Mouse (Mus musculus) lung, postnatal 0 days (tissue): Measurements from ENCODE around the gene Scly. TPM values are rescaled to one million over a fixed set of nuclear protein-coding genes. Genes with fewer than 3 reads are reported as not detected.
A peak's percentile ranks its signal among the peaks of the same experiment; 100 is the strongest.

ENCODE experiments used
- ATAC-seq: fragments of 200-750 bp; cut with Nextera tagmentation; 2 replicates; pipeline ENCODE4 v1.8.0; 2017; ENCODE audit warnings: moderate library complexity
- DNase-seq: peaks from one replicate; pipeline ENCODE4 v3.0.0-alpha.2; 2016; ENCODE audit warnings: low spot score
- H3K27ac ChIP-seq: fragments of 300-500 bp; sonication (generic); 2 replicates; pipeline ENCODE4 v1.5.1; 2014; ENCODE audit warnings: antibody characterized with exemption, mild to moderate bottlenecking, low read length, mixed read lengths
- H3K27me3 ChIP-seq: fragments of 300-500 bp; sonication (generic); replicated peaks from 2 replicates; pipeline ENCODE4 v1.6.1; 2014; ENCODE audit warnings: low read length, mixed read lengths; ENCODE audit not compliant: insufficient read depth
- H3K36me3 ChIP-seq: fragments of 300-500 bp; sonication (generic); 2 replicates; pipeline ENCODE4 v1.6.1; 2014; ENCODE audit warnings: low read length, mixed read lengths; ENCODE audit not compliant: insufficient read depth
- H3K4me1 ChIP-seq: fragments of 300-500 bp; sonication (generic); 2 replicates; pipeline ENCODE4 v1.6.1; 2014; ENCODE audit warnings: antibody characterized with exemption, low read depth, low read length, mixed read lengths; ENCODE audit not compliant: insufficient read depth
- H3K4me2 ChIP-seq: fragments of 300-500 bp; sonication (generic); replicated peaks from 2 replicates; pipeline ENCODE4 v1.6.1; 2014; ENCODE audit warnings: low read depth, mild to moderate bottlenecking, low read length, moderate library complexity, mixed read lengths
- H3K4me3 ChIP-seq: fragments of 300-500 bp; sonication (generic); 2 replicates; pipeline ENCODE4 v1.5.1; 2014; ENCODE audit warnings: low read depth, low read length
- H3K9ac ChIP-seq: fragments of 300-500 bp; sonication (generic); replicated peaks from 2 replicates; pipeline ENCODE4 v1.6.1; 2014; ENCODE audit warnings: low read depth, mild to moderate bottlenecking
- H3K9me3 ChIP-seq: fragments of 300-500 bp; sonication (generic); 2 replicates; pipeline ENCODE4 v1.6.1; 2016; ENCODE audit warnings: low read length, mixed read lengths
- CTCF ChIP-seq: IDR thresholded peaks from 2 replicates; pipeline ENCODE4 v1.5.1; 2016; ENCODE audit warnings: antibody characterized with exemption, mild to moderate bottlenecking
- EP300 ChIP-seq: IDR thresholded peaks from 2 replicates; pipeline ENCODE4 v1.6.1; 2016; ENCODE audit warnings: antibody characterized with exemption, mild to moderate bottlenecking, control low read depth
- WGBS: fragments of 180-500 bp; shearing (Covaris S2); extraction: QIAGEN DNeasy Blood & Tissue Kit; methylation state at CpG from one replicate; pipeline ENCODE4 v1.1.7; 2014; 5-methylcytosine and 5-hydroxymethylcytosine counted together
- polyA plus RNA-seq: library from polyadenylated mRNA; unstranded; fragments of >200 nt; fragmentation: Nextera tagmentation; extraction: Ambion mirVana; gene quantifications from 2 replicates; pipeline ENCODE4 v1.2.1, GENCODE M21; 2015

Scly gene
- polyA plus RNA-seq, 1 experiment from 2014 or later = 8.7 TPM

GRCm38 (mm10) chr1:91364822-91365644, 66.9 kb downstream of the Scly start:
- ATAC-seq (no peak), DNase-seq (no peak)
- no peak overlapping the region for H3K27ac ChIP-seq
- H3K9ac ChIP-seq = no peak overlapping the region
- no peaks in the 10 kb centered on the region for H3K27me3 ChIP-seq
- no peaks in the 10 kb centered on the region for H3K9me3 ChIP-seq
- H3K4me2 ChIP-seq = no peak overlapping the region
- H3K36me3 ChIP-seq = no peaks in the 10 kb centered on the region
- H3K4me3 ChIP-seq = no peak overlapping the region
- TF ChIP-seq EP300 (no peak), CTCF (no peak)
- 89% methylated on average over 16 of the region's 16 CpGs for WGBS
- no peaks in the 10 kb centered on the region for H3K4me1 ChIP-seq

DNA sequence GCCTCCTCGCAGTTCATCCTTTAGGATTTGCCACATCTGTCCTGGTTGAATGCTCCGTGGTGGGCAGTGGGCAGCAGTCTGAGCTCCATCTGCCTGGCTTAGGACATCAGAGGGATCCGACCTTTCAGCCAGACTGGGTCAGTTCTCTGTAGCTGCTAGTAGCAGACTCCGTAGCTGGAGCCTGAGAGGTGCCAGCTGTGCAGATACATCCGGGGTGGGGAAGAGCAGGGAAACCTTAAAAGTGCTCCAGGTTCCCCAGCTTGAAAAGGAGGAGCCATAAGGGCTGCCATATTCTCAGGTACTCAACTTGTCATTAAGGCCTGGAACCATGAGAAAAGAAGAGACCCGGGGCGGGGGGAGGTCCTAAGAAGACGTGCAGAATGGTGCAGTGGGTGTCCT, 67.7 kb downstream of the Scly start:
- Histone ChIP-seq H3K9me3 (no peaks in the 10 kb centered on the region), H3K4me1 (no peaks in the 10 kb centered on the region), H3K27me3 (no peaks in the 10 kb centered on the region), H3K9ac (no peak overlapping the region; the same call in 1 of the 2 replicates), H3K27ac (no peak overlapping the region), H3K36me3 (peaks cover 5% of the 10 kb centered on the region; the same call in 1 of the 2 replicates), H3K4me2 (peak overlapping the region; percentile 84), H3K4me3 (peak overlapping the region; percentile 34)
- DNase-seq (peak; percentile 37), ATAC-seq (peak; percentile 44)
- WGBS = 20% methylated on average over 8 of the region's 8 CpGs
- TF ChIP-seq EP300 (no peak), CTCF (no peak)

GRCm38 (mm10) chr1:91366215-91367108, 68.3 kb downstream of the Scly start, which contains the start of gene Erfe:
Erfe (plus strand) TSS chr1:91366430.
- Histone ChIP-seq H3K4me2 (peak within 1 kb of the TSS; percentile 84), H3K27me3 (no peaks in the 10 kb centered on the region), H3K27ac (no peak within 1 kb of the TSS), H3K36me3 (peaks cover 9% of the 10 kb centered on the region), H3K4me1 (no peaks in the 10 kb centered on the region), H3K9me3 (no peaks in the 10 kb centered on the region), H3K4me3 (peak within 1 kb of the TSS; percentile 34), H3K9ac (peak within 1 kb of the TSS; percentile 29)
- ATAC-seq (peak; percentile 75), DNase-seq (peak; percentile 76)
- WGBS = 4% methylated on average over 42 of the region's 68 CpGs
- TF ChIP-seq EP300 = no peak
- TF ChIP-seq CTCF = peak; percentile 88

GRCm38 (mm10) chr1:91367295-91367694, 69.2 kb downstream of the Scly start:
- no peak overlapping the region for H3K9ac ChIP-seq
- no peaks in the 10 kb centered on the region for H3K27me3 ChIP-seq
- no peaks in the 10 kb centered on the region for H3K9me3 ChIP-seq
- WGBS = 98% methylated on average over 3 of the region's 3 CpGs
- no peak overlapping the region for H3K4me2 ChIP-seq
- no peak for DNase-seq
- no peak overlapping the region for H3K27ac ChIP-seq
- no peak for TF ChIP-seq CTCF
- no peak for TF ChIP-seq EP300
- ATAC-seq = no peak
- H3K4me3 ChIP-seq = no peak overlapping the region
- H3K36me3 ChIP-seq = peaks cover 15% of the 10 kb centered on the region
- no peaks in the 10 kb centered on the region for H3K4me1 ChIP-seq

DNA sequence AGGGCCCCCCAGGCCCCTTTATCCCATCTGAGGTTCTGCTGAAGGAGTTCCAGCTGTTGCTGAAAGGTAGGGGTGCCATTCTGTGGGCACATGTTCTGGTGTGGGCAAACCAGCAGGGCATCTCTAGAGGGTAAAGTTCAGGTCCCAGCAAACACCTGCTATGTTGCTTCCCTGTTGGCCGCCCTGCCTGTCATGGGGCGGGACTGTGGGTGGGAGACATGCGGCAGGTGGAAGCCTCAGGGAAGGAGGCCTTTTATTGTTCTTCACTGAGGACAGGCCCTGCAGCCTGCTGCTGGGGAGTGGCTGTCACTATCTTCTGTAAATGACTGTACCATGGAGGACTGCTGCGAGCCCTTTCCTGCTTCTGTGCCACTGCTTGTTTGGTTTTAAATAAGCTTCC, 71.3 kb downstream of the Scly start:
- ATAC-seq = no peak
- H3K4me1 ChIP-seq = no peaks in the 10 kb centered on the region
- TF ChIP-seq EP300 = no peak
- no peak for TF ChIP-seq CTCF
- WGBS = 66% methylated on average over 4 of the region's 4 CpGs
- no peak for DNase-seq
- no peak overlapping the region for H3K4me2 ChIP-seq
- no peaks in the 10 kb centered on the region for H3K9me3 ChIP-seq
- no peak overlapping the region for H3K9ac ChIP-seq
- no peaks in the 10 kb centered on the region for H3K27me3 ChIP-seq
- peaks cover 18% of the 10 kb centered on the region for H3K36me3 ChIP-seq
- H3K27ac ChIP-seq = no peak overlapping the region
- H3K4me3 ChIP-seq = no peak overlapping the region

DNA sequence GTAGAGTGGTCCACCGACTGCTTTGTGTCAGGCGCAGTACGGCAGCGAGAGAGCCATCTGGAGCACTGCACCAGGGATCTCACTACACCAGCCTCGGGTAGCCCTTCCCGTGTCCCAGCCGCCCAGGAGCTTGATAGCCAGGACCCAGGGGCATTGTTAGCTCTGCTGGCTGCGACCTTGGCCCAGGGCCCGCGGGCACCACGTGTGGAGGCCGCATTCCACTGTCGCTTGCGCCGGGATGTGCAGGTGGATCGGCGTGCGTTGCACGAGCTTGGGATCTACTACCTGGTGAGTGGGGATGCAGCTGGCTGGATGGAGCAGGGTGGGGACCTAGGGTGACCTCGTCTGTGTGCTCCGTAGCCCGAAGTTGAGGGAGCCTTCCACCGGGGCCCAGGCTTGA, 71.9 kb downstream of the Scly start:
- no peaks in the 10 kb centered on the region for H3K4me1 ChIP-seq
- no peak overlapping the region for H3K9ac ChIP-seq
- no peak overlapping the region for H3K27ac ChIP-seq
- no peak for TF ChIP-seq EP300
- TF ChIP-seq CTCF = no peak
- H3K27me3 ChIP-seq = no peaks in the 10 kb centered on the region
- ATAC-seq (no peak), DNase-seq (no peak)
- no peaks in the 10 kb centered on the region for H3K9me3 ChIP-seq
- H3K36me3 ChIP-seq = peaks cover 23% of the 10 kb centered on the region
- H3K4me3 ChIP-seq = no peak overlapping the region
- no peak overlapping the region for H3K4me2 ChIP-seq
- 86% methylated on average over 23 of the region's 23 CpGs for WGBS

Other genes starting within 250 kb of the Scly start
- gene Rbm44, start 153.2 kb upstream of the Scly start, polyA plus RNA-seq = 0.08 and 0.50 TPM in 2 replicates
- 33.8 and 49.4 TPM in 2 replicates for gene Ramp1, start 118.5 kb upstream of the Scly start, polyA plus RNA-seq
- gene Ube2f, start 48.0 kb upstream of the Scly start, polyA plus RNA-seq = 55.5 and 58.3 TPM in 2 replicates
- not detected in 2 replicates for gene Espnl, start 23.7 kb downstream of the Scly start, polyA plus RNA-seq
- gene Klhl30, start 52.7 kb downstream of the Scly start, polyA plus RNA-seq = 0.62 and 0.87 TPM in 2 replicates
- 0.47 and 0.71 TPM in 2 replicates for gene Erfe, start 68.1 kb downstream of the Scly start, polyA plus RNA-seq
- gene Ilkap, start 100.5 kb downstream of the Scly start, polyA plus RNA-seq = 90.5 and 94.0 TPM in 2 replicates
- 63.7 and 75.1 TPM in 2 replicates for gene Hes6, start 115.7 kb downstream of the Scly start, polyA plus RNA-seq
- 6.3 and 7.3 TPM in 2 replicates for gene Per2, start 161.0 kb downstream of the Scly start, polyA plus RNA-seq
- 11.0 and 11.2 TPM in 2 replicates for gene Traf3ip1, start 196.3 kb downstream of the Scly start, polyA plus RNA-seq
- gene Asb1, start 242.2 kb downstream of the Scly start, polyA plus RNA-seq = 4.2 and 4.6 TPM in 2 replicates